Mouse (Mus musculus): Measurements from ENCODE around the gene Timp3.
"Not testable (repeated sequence)": the region's sequence is repeated elsewhere in the genome, so short reads cannot be mapped to it uniquely, and the experiment has no call there.

Timp3 gene

DNA sequence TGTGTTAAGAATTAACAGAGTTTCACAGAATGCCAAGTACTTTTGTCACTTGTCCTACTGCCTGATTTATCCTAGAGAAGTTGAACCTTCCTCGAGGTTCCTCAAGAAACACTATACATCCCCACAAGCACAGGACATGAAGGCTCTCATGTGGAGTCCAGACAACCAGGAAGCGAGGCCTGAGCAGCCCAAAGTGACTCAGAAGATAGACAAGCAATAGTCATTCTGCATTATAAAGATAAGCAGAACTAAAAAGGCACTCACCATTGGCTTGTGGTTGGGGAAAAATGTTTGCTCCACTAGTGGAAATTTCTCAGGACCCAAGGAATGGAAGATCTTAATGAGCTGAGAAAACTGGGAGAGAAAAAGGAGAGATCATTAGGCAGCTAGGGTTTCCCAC lies 51.1 kb downstream of the Timp3 start:
- DNase-seq (ENCODE audit: low spot score): no peak

DNA sequence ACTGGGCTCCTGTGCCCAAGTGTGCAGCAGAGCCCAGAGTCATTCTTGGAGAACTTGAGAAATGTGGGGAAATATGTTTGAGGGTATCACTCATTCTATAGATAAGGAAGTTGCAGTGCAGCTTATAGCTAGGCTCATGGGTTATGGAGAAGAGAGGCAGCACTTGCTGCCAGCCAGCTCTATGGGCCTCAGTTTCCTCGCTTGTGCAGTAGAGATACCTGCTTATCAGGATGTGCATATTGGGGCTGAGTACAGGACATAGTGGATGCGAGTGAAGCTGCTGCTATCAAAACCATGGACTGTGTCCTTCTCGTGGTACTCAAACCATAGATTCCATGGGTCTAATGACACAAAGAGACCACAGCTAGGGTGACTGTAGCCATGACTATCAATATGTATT lies 52.3 kb downstream of the Timp3 start:
- no peak for DNase-seq (ENCODE audit: low spot score)

GRCm38 (mm10) chr10:86356819-86357563 lies 56.8 kb downstream of the Timp3 start:
- no peak for DNase-seq (ENCODE audit: low spot score)

DNA sequence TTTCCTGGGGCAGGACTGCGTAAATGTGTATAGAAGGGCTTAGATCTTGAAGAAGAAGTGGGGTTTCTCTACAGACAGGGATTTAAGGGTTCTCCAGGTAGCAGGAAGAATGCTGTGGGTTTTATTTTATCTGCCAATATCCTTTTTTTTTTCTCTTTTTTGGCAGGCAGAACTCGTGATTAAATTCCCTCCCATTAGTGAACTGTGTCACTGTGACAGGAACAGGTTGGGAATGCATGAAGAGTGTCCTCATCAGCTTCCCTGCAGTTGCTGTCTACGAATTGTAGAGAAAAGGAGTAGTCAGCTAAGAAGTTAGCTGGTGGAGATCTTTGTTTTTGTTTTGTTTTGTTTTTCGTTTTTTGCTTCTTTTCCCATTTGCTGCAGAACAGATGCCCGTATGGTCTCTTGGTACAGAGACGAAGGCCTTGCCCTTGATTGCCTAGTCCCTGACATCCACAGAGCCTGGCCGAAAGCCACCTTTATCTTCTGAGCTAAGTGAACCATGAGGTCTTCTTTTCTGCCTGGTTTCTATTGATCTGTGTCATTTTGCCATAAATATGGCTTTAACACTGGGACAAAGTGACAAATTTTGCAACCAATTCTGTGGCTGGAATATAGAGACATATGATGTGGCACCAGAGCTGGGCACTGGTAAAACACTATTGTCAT lies 58.3 kb downstream of the Timp3 start:
- peak; percentile 39 for DNase-seq (ENCODE audit: low spot score)

GRCm38 (mm10) chr10:86359208-86359607 lies 59.0 kb downstream of the Timp3 start:
- no peak for DNase-seq (ENCODE audit: low spot score)

GRCm38 (mm10) chr10:86359699-86360098 lies 59.5 kb downstream of the Timp3 start:
- no peak for DNase-seq (ENCODE audit: low spot score)

GRCm38 (mm10) chr10:86363669-86364309 lies 63.6 kb downstream of the Timp3 start:
- no peak for DNase-seq (ENCODE audit: low spot score)

GRCm38 (mm10) chr10:86365632-86366092 lies 65.5 kb downstream of the Timp3 start:
- peak; percentile 57 for DNase-seq (ENCODE audit: low spot score)

DNA sequence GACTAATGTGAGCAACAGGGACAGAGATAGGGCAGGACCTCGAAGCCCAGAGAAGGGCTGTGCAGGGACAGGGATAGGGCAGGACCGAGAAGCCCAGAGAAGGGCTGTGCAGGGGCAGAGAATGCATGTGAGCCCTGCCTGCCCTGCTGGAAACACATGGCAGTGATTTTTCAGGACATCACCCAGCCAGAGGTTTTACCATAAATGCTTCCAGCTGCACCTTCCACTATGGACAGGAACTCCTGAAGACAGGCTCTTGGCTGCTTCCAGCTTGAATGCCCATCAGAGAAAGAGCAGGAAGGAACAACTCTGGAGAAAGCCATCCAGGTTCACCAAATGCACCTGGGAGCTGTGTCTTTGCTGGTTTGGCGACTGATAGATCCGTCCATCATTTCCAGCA lies 67.2 kb downstream of the Timp3 start:
- no peak for DNase-seq (ENCODE audit: low spot score)

GRCm38 (mm10) chr10:86368811-86369210 lies 68.6 kb downstream of the Timp3 start:
- no peak for DNase-seq (ENCODE audit: low spot score)

GRCm38 (mm10) chr10:86369346-86369745 lies 69.2 kb downstream of the Timp3 start:
- no peak for DNase-seq (ENCODE audit: low spot score)

DNA sequence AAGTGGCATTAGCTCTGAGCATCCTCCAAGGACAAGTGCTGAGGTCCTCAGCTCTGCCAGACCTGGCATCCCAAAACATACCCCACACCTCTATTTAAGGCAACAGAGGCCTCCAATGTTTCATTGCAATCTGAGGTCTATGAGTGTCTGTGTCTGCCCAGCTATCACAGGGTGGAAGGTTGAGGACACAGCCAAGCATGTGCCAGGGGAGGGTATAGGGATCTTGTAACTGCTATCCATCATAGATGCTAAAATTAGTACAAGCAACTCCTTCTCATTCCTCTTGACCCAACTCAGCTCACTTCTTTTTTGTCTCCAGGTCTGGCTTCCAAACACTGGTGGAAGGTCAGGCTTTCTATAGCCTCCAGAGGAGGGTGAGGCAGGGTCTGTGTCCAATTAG lies 71.4 kb downstream of the Timp3 start:
- DNase-seq (ENCODE audit: low spot score): no peak

- DNase-seq (ENCODE audit: low spot score): no peak
Measured at GRCm38 (mm10) chr10:86374061-86374460, 73.9 kb downstream of the Timp3 start.

GRCm38 (mm10) chr10:86375903-86376302 lies 75.7 kb downstream of the Timp3 start:
- DNase-seq (ENCODE audit: low spot score): no peak

- no peak for DNase-seq (ENCODE audit: low spot score)
Measured at GRCm38 (mm10) chr10:86376392-86377185, 76.4 kb downstream of the Timp3 start.

GRCm38 (mm10) chr10:86378803-86379202 lies 78.6 kb downstream of the Timp3 start:
- DNase-seq (ENCODE audit: low spot score): not testable (repeated sequence)

DNA sequence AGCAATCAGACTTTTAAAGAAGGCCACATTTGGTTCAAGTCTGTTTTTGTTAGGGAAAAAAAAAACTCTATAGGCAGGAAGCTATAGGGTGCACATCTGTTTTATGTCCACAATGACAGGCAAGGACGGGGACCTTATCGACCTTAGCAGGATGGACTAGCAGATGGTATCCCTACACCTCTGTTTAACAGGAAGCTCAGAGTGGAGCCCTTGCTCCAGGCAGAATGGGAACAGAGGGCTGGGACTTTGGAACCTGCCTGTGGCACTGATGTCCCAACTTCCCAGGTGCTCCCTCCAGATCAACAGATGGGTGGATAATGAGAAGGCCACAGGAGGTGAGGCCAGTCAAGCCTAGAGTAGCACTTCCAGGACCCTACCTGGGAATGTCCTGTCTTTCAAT lies 80.5 kb downstream of the Timp3 start:
- DNase-seq (ENCODE audit: low spot score): no peak

GRCm38 (mm10) chr10:86381150-86381921 lies 81.2 kb downstream of the Timp3 start:
- DNase-seq (ENCODE audit: low spot score): no peak

DNA sequence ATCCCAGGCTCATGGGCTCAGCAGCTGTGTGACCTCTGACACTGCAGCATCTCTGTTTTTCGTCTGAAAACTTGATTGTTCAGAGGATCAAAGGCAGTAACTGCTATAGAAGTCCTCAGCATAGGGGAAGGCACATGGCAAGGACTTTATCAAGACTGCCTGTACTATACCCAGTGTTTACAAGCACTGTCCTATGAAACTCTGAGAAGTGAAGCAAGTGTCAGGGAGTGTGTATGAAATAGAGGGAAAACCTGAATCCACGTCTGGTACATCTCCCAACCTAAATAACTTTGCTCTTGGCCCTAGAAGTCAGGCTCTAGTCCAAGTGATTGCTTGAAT lies 81.7 kb downstream of the Timp3 start:
- DNase-seq (ENCODE audit: low spot score): no peak

GRCm38 (mm10) chr10:86384655-86385054 lies 84.5 kb downstream of the Timp3 start:
- no peak for DNase-seq (ENCODE audit: low spot score)

GRCm38 (mm10) chr10:86385656-86386055 lies 85.5 kb downstream of the Timp3 start:
- DNase-seq (ENCODE audit: low spot score): no peak

DNA sequence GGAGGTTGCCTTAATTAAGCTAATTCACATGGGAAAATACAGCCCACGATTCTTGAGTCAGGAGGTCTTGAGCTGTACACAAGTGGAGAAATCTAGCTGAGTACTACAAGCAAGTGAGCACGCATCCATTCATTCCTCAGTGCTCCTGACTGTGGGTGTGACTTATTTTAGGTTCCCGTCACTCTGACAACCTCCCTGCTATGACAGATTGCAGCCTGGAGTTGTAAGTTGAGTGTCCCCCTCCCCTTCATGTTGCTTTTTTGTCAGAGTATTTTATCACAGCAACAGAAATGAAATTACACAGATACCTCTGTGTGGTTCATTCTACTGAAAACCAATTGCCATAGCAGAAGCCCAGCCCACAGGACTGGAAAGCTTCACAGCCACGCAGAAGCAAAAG lies 86.1 kb downstream of the Timp3 start:
- DNase-seq (ENCODE audit: low spot score): no peak

Data from ovary, adult 18-20 months (tissue).